Mouse (Mus musculus): ENCODE measurements at regions not wholly inside any gene's neighbourhood (a gene's known extent, or its start where the extent isn't known, plus 50 kb on each side); places are given as distances from the start of the nearest gene placed in this dataset.

DNA sequence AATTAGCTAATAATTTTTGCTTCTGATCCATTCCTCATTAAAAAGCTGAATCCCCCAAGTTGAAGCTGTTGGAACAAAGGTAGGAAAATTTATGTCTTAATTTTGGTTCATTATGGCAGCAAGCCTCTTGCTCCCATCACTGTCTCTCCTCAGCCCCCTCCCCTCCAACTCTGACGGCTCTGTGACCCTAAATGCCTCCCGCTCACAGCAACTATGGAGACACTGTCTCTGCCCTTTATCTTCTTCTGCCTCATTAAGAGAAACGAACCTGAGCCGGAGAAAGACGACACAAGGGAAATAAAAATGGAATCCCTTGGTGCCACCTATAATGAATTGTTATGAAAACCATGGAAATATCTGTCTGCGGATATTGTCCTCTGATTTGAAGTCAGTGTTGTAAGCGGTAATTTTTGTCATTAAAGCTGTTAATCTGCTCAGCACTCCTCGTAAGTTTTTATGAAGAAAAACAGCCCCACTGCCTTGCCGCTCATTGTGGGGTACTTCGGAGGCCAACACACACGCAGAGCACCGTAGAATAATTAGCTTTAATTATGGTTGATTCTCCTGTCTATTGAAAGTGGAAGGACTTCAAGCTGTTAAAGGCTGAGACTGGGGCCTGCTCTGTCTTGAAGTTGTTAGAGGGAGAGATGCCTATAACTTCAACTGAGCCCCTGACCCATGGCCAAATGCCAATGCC is 208.1 kb upstream of the Clint1 start:
- no peak for DNase-seq (ENCODE audit: low spot score in 2 of 2)

DNA sequence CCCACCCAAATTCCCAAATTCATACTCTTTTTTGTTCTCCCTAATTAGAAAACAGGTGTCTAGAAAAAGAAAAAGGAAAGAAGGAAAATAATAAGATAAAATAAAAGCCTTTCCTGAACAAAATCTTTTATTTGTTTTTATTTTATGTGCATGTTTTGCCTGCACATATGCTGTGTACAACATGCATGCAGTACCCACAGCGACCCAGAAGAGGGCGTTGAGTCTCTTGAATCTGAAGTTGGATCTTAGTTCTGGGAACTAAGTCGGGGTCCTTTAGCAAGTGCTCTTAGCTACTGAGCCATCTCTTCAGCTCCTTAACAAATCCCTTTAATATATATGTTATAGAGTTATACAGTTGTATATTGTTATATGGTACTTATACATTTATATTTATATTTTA is 206.0 kb upstream of the Clint1 start:
- DNase-seq (ENCODE audit: low spot score in 2 of 2): no peak

GRCm38 (mm10) chr11:45647888-45648287 is 204.0 kb upstream of the Clint1 start:
- peak in 1 of 2 experiments; percentile 12 for DNase-seq (ENCODE audit: low spot score in 2 of 2)

- no peak for DNase-seq (ENCODE audit: low spot score in 2 of 2)
Measured at GRCm38 (mm10) chr11:45656260-45656659, 195.6 kb upstream of the Clint1 start.

DNA sequence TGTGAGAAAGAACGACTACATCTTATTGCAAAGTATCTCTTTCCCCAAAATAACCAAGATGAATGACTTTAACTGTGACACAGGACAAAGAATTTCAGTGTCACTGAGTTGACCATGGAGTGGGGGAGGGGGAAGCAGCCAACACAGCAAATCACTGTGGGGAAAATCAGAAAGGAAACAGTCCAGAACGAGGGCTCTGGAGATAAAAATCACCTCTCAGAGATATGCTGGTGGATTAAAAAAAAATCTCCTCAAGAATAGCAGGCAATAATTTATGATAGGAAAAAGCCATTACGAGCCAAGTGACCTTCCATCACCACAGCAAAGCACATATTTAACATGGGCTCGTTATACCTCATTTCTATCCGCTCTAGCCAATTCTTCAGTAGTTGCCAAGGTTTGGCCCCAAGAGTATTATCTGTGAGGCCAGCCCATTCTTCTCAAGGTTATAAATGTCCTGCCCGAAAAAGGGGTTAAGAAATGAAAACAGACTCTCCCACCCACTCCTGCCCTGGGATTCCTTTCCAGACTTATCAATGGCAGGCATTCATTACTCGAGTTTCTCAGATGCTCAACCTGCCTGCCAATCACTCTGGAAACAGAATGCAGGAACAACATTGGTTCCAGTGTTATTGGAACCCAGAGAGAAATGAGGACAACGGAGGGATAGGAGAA is 181.6 kb upstream of the Clint1 start:
- no peak for DNase-seq (ENCODE audit: low spot score in 2 of 2)

DNA sequence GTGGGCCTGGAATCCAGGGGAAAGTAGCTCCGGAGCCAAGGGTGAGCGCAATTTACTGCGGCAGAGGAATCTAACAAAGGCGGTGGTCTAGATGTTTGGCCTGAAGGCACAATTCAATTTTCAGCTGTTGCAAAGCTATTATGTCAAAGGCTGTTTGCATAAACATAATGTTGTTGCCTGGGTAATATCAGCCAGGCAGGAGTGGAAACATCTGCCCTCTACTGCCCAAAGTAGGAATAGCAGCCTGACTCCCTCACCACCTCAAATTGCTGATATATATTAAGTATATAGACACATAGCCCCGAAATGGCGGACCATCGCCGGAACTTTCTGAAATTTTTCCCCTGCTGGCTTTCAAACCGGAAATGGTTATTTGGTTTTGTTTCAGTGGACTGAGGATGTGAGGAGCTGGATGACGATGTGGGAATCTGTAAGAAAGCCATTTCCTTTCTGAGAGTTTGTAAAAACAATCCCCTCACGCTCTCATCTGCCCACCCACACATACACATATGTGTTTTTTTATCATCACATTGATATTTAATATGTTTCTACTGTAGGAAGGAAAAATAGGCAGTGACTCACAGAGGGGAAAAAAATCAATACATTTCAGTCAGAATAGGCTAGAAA is 173.1 kb upstream of the Clint1 start:
- peak; percentile 58 to 79 for DNase-seq (ENCODE audit: low spot score in 2 of 2)

DNA sequence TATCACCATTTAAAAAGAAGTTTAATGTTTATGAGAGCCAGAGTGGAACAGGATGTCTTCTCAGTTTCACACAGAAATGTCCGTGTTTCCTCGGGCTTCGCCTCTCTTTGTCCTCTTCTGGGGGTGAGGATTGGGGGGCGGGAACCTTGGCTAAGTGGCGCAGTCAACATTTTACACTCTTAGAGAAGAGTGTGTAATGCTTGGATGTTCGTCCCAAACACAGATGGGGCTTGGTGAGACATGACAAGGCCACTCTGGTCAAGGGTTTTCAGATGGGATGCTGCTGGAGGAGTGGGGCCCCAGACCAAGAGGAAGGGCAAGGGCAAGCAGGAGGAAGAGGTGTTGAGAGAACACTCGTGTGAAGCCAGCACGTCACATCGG is 172.6 kb upstream of the Clint1 start:
- no peak for DNase-seq (ENCODE audit: low spot score in 2 of 2)

DNA sequence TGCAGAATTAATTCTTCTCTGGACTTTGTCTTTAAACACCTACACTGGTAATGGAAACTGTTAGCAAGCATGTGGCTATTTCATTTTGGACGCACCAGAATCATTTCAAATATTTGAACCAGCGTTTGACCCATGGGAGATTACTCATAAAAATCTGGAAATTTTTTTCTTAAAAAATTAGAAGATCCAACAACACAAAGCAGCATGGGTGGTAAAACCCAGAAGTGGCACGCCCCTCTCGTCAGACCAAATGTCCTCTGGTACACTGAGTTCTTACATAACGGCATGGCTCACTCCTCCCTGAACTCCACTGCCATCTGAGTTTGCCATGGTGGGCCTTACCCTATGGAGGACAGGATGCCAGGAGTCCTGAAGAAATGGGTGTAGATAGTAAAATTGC is 166.3 kb upstream of the Clint1 start:
- DNase-seq (ENCODE audit: low spot score in 2 of 2): no peak

GRCm38 (mm10) chr11:45693206-45693605 is 158.6 kb upstream of the Clint1 start:
- no peak for DNase-seq (ENCODE audit: low spot score in 2 of 2)

- no peak for DNase-seq (ENCODE audit: low spot score in 2 of 2)
Measured at GRCm38 (mm10) chr11:45701506-45701905, 150.3 kb upstream of the Clint1 start.

DNA sequence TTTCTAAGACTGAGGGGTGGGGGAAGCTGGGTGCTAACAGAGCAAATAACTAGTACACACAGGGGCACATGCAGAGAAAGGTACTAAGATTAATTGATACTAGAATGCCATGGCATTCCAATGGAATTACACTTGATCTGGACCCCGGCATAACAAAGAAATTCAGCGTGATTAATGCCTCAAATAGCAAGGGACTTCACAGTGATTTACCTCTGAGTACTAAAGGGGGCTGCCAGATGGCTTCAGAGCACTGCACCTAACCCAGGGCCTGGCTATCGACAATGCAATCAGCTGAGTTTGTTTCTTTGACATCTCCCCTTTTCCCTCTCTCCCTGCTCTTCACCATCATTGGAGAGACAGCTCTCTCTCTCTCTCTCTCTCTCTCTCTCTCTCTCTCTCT is 148.9 kb upstream of the Clint1 start:
- no peak for DNase-seq (ENCODE audit: low spot score in 2 of 2)

DNA sequence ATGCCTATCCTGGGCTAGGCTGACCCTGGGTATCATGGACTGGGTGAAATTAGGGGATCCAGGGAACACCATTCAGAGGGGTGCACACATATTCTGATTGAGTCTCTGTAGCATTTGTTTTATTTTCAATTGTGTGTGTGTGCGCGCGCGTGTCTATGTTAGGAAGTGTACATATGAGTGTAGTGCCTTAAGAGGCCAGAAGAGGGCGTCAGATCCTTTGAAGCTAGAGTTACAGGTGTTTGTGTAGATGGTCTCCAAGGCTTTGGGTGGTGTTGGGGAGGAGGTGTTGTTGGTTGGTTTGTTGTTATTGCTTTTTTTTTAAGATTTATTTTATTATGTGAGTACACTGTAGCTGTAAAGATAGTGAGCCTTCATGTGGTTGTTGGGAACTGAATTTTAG is 147.4 kb upstream of the Clint1 start:
- no peak for DNase-seq (ENCODE audit: low spot score in 2 of 2)

DNA sequence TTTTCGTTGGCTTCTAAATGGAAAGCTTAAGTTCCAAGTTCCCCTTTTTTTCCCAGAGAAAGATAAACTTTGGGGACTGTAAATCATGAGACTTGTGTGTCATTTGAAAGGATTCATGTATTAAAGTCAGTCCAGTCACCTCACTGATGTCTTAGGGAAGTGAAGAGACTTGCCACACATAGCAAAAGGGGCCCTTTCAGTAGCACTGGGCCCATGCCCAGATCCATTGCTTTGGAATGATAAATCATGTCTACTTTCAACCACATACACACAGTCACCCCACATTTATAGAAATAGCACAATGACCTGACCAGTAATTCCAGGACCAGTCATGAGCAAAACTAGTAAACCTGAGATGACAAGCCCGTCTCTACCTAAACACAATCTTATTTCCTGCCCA is 133.2 kb upstream of the Clint1 start:
- DNase-seq (ENCODE audit: low spot score in 2 of 2): no peak

DNA sequence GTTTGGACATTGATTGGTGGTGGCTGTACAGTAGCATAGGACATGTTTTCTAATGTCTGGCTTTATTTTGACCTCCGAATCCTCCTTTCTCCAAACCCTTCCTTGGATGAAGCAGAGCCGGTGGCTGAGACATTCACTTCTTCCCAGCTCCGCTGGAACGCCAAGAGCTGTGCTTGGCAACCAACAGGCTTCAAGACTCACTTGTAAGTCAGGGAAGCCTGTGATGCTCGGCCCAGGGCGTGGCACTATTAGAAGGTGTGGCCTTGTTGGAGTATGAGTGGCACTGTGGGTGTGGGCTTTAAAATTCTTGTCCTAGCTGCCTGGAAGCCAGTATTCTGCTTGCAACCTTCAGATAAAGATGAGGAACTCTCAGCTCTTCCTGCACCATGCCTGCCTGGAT is 132.0 kb upstream of the Clint1 start:
- no peak for DNase-seq (ENCODE audit: low spot score in 2 of 2)

DNA sequence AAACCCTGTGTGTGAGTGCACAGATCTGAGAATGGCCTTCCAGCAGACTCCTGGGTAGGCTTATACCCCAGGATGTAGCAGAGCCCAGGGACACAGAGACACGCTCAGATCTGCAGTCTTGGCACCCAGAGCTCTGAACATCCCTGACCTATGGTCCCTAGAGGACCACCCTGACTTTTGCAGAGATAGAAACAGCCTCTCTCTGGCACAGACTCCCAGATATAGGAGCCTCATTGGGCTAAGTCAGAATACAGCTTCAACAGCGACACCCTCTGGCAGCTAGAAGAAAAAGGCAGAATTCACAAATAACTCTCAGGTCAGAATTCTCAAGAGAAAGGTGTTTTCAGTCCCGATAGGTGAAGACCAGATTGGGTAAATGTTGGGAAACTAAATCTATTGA is 115.3 kb upstream of the Clint1 start:
- peak in 1 of 2 experiments; percentile 9 for DNase-seq (ENCODE audit: low spot score in 2 of 2)

GRCm38 (mm10) chr11:45738331-45738730 is 113.5 kb upstream of the Clint1 start:
- no peak for DNase-seq (ENCODE audit: low spot score in 2 of 2)

GRCm38 (mm10) chr11:45745941-45746340 is 105.9 kb upstream of the Clint1 start:
- DNase-seq (ENCODE audit: low spot score in 2 of 2): no peak

GRCm38 (mm10) chr11:45750249-45750648 is 101.6 kb upstream of the Clint1 start:
- DNase-seq (ENCODE audit: low spot score in 2 of 2): no peak

- peak in 1 of 2 experiments; percentile 40 for DNase-seq (ENCODE audit: low spot score in 2 of 2)
Measured at GRCm38 (mm10) chr11:45752237-45752636, 99.6 kb upstream of the Clint1 start.

GRCm38 (mm10) chr11:45752791-45753190 is 99.1 kb upstream of the Clint1 start:
- no peak for DNase-seq (ENCODE audit: low spot score in 2 of 2)

DNA sequence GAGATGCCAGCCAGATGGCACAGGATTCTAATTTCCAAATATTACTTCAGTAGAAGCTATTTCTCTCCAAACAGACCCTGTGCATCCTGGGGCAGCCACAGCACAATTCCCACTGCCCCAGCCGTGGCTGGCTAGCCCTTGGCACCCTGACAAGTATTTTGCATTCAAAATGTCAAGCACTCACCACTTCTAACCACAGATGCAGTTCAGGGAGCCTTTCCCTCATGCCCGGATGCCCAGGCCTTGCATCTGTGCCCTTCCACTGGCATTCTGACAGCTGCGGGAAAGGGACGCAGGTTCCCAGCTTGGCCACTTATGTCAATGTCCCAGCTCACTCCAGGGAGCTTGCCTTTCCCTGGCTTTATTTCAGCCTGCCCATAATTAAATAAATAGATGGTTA is 84.8 kb upstream of the Clint1 start:
- peak; percentile 26 to 66 for DNase-seq (ENCODE audit: low spot score in 2 of 2)

GRCm38 (mm10) chr11:45782435-45782834 is 69.4 kb upstream of the Clint1 start:
- no peak for DNase-seq (ENCODE audit: low spot score in 2 of 2)

DNA sequence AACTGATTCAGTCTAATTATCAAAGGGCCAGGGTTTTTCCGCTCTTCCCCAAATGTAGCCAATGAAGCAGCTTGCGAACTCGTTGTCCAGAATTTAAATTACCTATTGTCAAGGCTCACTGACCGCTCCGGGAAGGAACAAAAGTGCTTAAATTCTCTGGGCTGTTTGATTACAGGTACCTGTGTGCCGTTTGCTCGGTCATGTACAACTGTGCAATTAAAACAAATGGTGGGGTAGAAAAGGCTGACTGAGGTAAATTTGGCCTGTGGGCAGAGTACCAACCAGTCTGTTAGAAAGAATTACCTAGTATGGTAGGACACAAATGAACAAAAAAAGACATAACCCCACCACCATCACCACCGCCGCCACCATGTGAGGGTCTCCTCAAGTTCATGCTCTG is 66.0 kb upstream of the Clint1 start:
- DNase-seq (ENCODE audit: low spot score in 2 of 2): no peak
